Mouse (Mus musculus) left cerebral cortex, adult 2 months (tissue): ENCODE measurements at regions not wholly inside any gene's neighbourhood (a gene's known extent, or its start where the extent isn't known, plus 50 kb on each side); places are given as distances from the start of the nearest gene placed in this dataset.
A peak's percentile ranks its signal among the peaks of the same experiment; 100 is the strongest.

ENCODE experiments used
- DNase-seq, 2 experiments: peaks; one replicate each; pipeline ENCODE4 v3.0.0; 2021 to 2022; ENCODE audit warnings: low spot score in 2 of 2, mixed read lengths in 1 of 2; ENCODE audit errors: extremely low spot score in 1 of 2
- H3K27ac ChIP-seq: fragments of 200-600 bp; 2 replicates; pipeline ENCODE4 v1.8.1; 2022
- H3K4me3 ChIP-seq: fragments of 200-600 bp; 2 replicates; pipeline ENCODE4 v1.8.1; 2022
- CTCF ChIP-seq: fragments of 200-600 bp; IDR thresholded peaks from 2 replicates; pipeline ENCODE4 v1.8.1; 2022; ENCODE audit warnings: antibody characterized with exemption, mild to moderate bottlenecking, moderate library complexity
- intact Hi-C: fragments of 180-260 bp; cut with DNase I; formaldehyde crosslinking; loops from one replicate; pipeline ENCODE4 v1.15.1; 2025

DNA sequence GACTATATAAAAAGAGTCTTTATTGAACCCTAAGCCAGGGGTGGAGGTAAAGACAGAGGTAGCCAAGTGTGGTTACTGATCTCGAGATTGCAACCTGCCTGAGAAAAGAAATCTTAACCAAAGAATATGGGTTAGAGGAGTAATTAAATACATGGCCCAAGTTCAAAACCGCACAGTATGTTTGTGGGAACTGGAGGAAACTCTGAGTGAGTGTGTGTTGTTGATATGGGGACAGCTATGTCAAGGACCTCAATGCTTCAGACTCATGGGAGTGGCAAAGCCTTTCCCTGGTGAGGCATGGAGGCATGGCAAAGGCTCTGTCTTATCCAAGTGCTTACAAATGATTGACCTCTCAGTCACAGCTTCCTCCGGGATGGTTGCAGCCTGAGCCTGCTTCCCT, 127.7 kb upstream of the Tank start:
- DNase-seq, result no peak
- intact Hi-C loops, result no loop called here
- Histone ChIP-seq H3K4me3 (no peak overlapping the region), H3K27ac (no peak overlapping the region)
- no peak for TF ChIP-seq CTCF

DNA sequence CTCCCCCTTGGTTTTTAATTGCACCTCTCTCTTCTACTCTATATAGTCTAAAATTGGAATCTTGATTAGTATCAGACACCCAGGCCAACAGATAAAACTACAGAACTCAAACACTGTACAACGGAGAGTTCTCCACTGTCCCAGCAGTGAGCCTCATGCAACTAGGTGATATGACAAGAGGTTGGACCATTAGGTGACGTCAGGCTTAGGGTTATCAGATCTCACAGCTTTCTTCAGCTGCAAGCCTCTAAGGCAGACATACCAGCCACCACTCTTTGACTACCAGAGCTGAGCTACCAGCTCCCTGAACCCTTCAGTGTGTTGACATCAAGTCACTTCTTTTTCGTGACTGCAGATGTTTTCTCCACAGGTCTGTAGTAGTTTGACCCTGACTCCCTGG, 141.8 kb upstream of the Tank start:
- no peak overlapping the region for H3K4me3 ChIP-seq
- intact Hi-C loops, result no loop called here
- no peak for TF ChIP-seq CTCF
- H3K27ac ChIP-seq, result no peak overlapping the region
- no peak for DNase-seq

DNA sequence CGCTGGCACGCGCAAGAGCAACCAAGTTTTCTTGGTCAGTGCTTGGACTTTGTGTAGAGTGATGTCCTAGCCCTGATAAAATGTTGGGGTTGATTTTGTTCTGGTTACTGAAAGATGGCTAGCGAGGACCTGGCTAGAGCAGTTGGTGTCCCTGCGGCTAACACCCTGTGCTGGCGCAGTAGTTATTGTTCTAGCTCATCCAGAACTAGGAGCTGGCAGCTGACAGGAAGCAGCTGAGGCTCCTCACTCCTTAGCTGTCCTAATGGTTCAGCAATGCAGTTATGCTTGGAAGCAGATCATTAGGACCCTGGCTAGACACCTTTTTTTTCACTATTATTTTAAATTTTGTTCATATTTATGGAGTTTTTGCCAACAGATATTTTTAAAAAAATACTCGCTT, 170.5 kb upstream of the Tank start:
- Histone ChIP-seq H3K4me3 (no peak overlapping the region), H3K27ac (no peak overlapping the region)
- TF ChIP-seq CTCF, result no peak
- intact Hi-C loops, result no loop called here
- DNase-seq, result no peak

DNA sequence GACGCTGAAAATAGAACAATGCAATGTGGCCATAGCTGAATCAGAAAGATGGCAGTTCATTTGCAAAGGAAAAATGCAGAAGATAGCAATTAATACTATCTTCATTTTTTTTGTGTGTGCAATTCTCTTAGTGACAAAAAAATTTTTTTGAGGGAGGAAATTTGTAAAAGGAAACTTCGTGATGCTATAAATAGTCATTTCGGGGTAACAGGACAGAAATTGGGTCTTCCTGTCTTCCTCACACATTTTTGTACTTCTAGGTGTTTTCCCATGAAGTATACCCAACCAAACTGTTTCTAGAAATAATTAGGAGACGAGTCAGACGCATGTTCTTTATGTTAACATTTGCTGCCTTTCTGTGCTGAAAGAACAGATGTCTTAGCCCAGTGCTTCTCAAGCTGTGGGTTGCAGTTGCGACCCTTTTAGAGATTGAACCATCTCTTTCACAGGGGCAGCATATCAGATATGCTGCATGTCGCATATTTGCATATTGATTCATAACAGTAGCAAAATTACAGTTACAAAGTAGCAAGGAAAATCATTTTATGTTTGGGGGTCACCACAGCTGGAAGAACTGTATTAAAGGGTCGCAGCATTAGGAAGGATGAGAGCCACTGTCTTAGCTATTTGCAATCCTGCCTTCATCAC, 172.2 kb upstream of the Tank start:
- intact Hi-C loops, result no loop called here
- no peak for DNase-seq
- Histone ChIP-seq H3K4me3 (no peak overlapping the region), H3K27ac (no peak overlapping the region)
- TF ChIP-seq CTCF, result no peak

DNA sequence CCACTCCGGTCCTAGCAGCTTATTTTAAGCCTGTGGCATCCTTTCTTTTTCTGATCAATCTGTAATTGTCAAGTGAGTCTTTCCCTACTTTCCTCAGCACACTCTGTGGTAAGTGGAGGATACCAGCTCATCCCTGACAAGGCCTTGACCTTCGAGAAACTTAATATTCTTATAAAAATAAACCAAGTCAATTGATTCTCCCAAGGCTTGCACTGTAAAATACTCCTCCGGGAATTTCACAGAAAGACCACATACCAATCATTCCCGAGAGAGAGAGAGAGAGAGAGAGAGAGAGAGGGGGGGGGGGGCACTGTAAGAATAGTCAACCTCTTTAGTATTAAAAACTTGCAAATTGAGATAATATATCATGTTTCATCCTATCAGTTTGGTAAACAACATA, 173.1 kb upstream of the Tank start:
- H3K4me3 ChIP-seq, result no peak overlapping the region
- H3K27ac ChIP-seq, result no peak overlapping the region
- intact Hi-C loops, result no loop called here
- TF ChIP-seq CTCF, result no peak
- DNase-seq, result no peak

DNA sequence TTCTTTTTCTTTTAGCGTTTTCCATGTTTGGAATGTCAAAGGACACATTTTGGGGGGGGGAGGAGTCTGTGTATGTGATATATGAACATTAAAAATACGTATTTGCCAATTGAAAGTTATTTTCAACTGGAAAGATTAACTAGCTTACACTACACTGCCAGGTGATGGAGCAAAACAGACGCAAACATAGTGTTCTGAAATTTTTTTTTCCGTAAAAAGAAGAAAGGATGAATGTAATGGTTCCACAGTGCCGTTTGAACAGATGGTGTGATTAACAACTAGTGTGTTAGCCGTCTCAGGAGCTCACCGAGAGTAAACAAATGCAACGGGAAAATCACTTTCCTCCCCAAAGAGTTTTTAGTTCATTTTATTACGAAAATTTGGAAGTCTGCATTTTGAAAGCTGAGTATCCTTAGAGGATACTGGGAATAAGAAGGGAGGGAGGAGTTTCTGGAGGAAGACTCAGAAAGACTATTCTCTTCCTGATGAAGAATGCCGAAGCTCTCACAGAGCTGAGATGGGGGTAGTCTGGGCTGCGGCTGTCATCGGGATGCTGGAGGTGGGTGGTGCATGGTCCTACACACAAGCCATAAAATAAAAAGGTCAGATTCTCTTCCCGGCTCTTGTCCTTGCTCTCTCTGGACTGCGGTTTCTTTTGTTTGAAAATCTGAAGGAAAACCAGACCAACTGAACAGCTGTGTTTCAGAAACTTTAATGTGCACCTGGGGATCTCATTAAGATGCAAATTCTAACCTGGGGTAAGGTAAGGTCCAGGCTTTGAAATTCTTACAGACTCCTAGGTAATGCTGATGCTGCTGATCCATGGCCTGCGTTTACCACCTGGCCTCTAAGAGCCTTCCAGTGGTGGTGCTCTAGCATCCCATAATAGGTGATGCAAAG, 175.5 kb upstream of the Tank start:
- peak overlapping the region; percentile 48 for H3K4me3 ChIP-seq
- TF ChIP-seq CTCF, result no peak
- intact Hi-C loops, result loop anchor here (2.0 to 5.0 kb wide), 4 partner anchors 441 to 682 kb away; partner anchors contain the start of gene Rbms1
- no peak overlapping the region for H3K27ac ChIP-seq
- DNase-seq, result no peak

DNA sequence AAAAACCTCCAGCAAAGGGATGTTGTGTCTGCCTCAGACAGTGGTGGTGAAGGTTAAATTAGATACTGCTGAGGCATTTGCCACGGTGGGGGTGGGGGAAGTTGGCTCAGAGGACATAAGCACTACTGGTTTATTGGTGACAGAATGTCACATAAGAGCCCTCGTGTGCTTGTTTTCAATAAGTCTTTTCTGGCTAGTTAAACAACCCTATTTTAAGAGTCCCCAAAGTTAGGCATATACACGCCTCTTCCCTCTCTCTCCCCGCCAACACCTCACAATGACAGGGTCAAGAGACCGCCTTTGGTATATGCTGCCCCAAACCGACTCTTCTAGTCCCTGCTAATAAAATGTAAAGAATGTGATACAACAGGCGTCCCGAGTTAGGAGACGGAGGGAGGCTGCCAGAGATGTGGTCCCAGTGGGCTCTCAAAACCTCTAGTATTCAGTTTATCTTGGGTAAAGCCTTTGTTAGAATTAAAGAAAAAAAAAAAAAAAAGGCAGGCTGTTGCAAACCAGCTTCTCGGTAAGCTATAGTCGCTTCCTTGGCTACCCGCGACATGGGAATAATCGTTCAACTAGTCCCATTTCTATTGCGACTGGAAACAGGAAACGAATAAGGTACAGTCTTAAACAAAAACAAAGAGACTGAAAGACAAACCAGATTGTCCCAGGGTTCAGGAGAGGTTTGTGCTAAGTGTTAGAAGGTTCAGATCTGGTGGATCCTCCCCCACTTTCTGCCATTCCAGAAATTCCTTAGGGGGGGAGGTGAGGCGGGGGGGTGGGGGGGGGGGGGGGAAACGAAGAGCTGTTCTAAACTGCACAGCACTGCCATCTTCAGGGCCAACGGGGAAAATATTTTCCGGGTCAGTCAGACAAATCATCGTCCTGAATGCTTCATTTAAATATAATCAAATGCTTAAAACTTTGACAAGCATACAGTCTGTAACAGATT, 176.5 kb upstream of the Tank start:
- intact Hi-C loops, result loop anchor here (2.0 to 5.0 kb wide), 4 partner anchors 440 to 681 kb away; partner anchors contain the start of gene Rbms1
- H3K4me3 ChIP-seq, result peak overlapping the region; percentile 48
- DNase-seq, result peak; percentile 54 to 65
- peak overlapping the region; percentile 44; the same call in 1 of the 2 replicates for H3K27ac ChIP-seq
- peak; percentile 61 for TF ChIP-seq CTCF

DNA sequence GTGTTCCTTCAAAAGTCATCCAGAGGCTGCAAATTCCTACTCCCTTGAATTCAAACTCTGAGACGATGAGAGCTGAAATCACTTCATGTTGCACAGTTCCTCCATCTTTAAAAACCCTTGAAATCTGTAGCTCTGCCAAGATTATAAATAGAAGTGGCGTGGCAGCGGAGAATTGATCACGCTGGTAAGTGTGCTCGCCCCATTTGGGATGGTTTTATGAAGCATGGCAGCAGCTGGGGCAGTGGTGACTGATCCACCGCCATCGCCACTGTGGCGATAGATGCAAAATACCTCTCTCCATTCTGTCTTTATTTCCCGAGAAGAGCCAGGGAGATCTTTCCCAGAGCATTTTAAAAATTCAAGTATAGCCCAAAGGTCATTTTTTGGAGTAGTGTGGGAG, 179.8 kb upstream of the Tank start:
- Histone ChIP-seq H3K27ac (no peak overlapping the region), H3K4me3 (no peak overlapping the region)
- intact Hi-C loops, result no loop called here
- no peak for DNase-seq
- no peak for TF ChIP-seq CTCF

DNA sequence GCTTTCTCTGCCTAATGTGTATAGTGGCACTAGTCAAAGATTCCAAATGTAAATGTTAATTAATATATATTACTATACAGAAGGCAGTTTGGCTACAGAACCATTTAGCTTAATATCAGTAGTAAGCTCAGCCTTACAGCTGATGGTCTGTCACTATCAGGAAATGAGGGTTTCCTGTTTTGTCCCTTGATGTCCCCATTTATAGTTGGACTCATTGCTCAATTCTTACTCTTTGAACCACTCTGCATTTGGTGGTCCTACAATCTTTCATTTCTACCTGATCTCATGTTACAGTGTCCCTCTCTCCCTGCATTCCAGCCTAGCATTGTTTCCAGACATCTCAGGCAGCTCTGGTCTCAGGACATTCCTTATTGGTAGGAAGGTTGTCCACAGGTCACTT, 188.8 kb upstream of the Tank start:
- no peak for TF ChIP-seq CTCF

DNA sequence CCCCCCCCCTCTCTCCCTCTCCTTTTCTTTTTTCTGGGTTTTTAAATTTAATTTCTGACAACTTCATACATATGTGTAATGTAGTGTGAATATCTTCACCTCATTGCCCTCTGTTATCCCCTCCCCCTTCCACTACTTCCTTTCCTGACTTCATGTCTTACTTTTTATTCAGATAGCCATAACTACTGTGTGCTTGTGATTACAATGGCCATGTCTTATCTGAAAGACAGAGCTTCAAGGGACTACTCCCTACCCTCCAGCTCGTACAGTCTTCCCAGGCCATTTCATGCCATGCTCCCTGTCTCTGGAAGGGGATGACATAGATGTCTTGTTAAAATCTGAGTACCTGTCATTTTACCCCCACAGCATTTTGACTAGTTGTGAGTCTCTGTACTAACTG, 189.2 kb upstream of the Tank start:
- H3K27ac ChIP-seq, result no peak overlapping the region
- intact Hi-C loops, result no loop called here
- no peak for DNase-seq
- no peak overlapping the region for H3K4me3 ChIP-seq
- TF ChIP-seq CTCF, result no peak

More for the DNA sequence above, 188.8 kb upstream of the Tank start:
- intact Hi-C loops, result no loop called here
- no peak for DNase-seq
- H3K27ac ChIP-seq, result no peak overlapping the region
- H3K4me3 ChIP-seq, result no peak overlapping the region

DNA sequence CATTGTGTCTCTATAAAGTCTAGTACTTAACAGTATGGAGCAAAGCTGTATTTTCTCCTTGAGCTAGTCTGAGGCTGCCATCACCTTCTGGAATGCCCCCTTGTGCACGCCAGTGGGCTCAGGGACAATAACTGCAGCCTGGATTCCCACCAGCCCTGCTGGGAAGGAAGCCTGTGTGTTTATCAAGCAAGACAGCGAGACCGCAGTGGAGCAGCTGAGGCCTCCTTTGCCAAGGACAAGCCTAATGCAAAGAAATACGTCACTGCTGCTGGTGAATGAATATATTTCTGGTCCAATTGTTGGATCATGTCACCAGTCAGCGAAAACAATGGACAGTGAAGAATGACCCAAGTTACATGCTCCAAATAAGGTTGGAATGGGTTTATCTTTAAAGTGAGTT, 190.8 kb upstream of the Tank start:
- Histone ChIP-seq H3K27ac (no peak overlapping the region), H3K4me3 (no peak overlapping the region)
- no peak for DNase-seq
- TF ChIP-seq CTCF, result no peak
- intact Hi-C loops, result no loop called here
